Mouse (Mus musculus): ENCODE measurements around the gene Laptm5.

DNA sequence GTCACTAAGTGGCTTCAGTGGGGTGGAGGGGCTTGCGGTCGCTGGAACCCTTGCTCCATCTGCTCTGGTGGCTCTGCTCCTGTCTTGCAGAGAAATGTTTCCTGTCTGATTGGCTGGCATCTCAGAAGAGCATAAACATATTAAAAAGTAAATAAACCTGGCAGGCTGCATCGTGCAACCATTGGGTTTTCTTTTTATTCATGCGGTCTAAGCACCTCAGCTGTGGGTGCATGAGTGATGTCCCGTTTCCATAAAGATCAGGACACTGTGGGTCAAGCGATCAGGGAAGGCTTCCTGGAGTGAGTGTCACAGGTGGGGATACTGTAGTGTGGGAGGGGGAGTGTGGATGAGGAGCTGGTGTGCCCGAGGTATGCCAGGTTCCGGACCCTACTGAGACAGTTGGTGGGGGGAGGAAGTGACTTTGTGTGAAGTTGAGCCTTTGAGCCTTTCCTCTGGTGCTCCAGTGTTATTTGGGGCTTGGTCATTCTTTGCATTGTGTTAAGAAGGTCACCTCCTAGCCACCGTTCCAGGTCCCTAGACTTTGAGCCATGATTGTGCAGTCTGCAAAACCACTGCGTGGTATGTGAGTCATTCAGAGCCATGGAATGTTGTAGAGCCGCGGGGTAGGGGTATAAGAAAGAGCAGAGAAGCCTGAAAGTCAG, 2.2 kb downstream of the Laptm5 start:
- no peak for TF ChIP-seq POLR2A (IDR thresholded peaks at IDR 0.05; ENCODE audit: insufficient read depth, low read depth, low read length)
- no peak for TF ChIP-seq CTCF (IDR thresholded peaks at IDR 0.05; ENCODE audit: insufficient read depth, low read depth, low read length)

Measured in olfactory bulb, adult 2 months (tissue).